Mouse (Mus musculus) G1E (cell line): ENCODE measurements around the gene Rdh16f2. TPM values are rescaled to one million over a fixed set of nuclear protein-coding genes. Genes with fewer than 3 reads are reported as not detected.
"Not testable (repeated sequence)": the region's sequence is repeated elsewhere in the genome, so short reads cannot be mapped to it uniquely, and the experiment has no call there.

Experiments used
- ATAC-seq: 2 replicates; pipeline ENCODE4 v1.8.0; 2016; ENCODE audit warnings: mild to moderate bottlenecking; ENCODE audit not compliant: insufficient number of reproducible peaks, poor library complexity, low FRiP score, severe bottlenecking; ENCODE audit errors: extremely low read depth
- DNase-seq: peaks from one replicate; pipeline ENCODE4 v3.0.0; 2012; ENCODE audit warnings: low spot score
- H3K27me3 ChIP-seq: 2 replicates; pipeline ENCODE4 v1.6.1; 2012; ENCODE audit warnings: mild to moderate bottlenecking, low read length, inconsistent platforms; ENCODE audit not compliant: insufficient read depth
- H3K36me3 ChIP-seq: replicated peaks from 2 replicates; pipeline ENCODE3; 2012; ENCODE audit warnings: mild to moderate bottlenecking, inconsistent platforms
- H3K4me1 ChIP-seq: 2 replicates; pipeline ENCODE4 v1.6.1; 2012; ENCODE audit warnings: low read depth, low read length, inconsistent platforms, mixed read lengths; ENCODE audit not compliant: insufficient read depth
- H3K4me3 ChIP-seq: 2 replicates; pipeline ENCODE4 v1.5.1; 2012; ENCODE audit warnings: low read depth, mild to moderate bottlenecking, inconsistent platforms, low read length, moderate library complexity, mixed read lengths
- H3K9me3 ChIP-seq: replicated peaks from 2 replicates; pipeline ENCODE4 v1.6.1; 2012; ENCODE audit warnings: inconsistent platforms
- CTCF ChIP-seq: IDR thresholded peaks from 2 replicates; pipeline ENCODE4 v1.5.1; 2012; ENCODE audit warnings: low read depth, low read length, inconsistent platforms, mixed read lengths
- GATA1 ChIP-seq: IDR thresholded peaks from 2 replicates; pipeline ENCODE4 v1.6.1; 2012; ENCODE audit warnings: borderline replicate concordance, low read length, inconsistent platforms, mixed read lengths
- GATA2 ChIP-seq: IDR thresholded peaks from 2 replicates; pipeline ENCODE4 v1.6.1; 2012; ENCODE audit warnings: low read depth, low read length, inconsistent platforms, borderline replicate concordance
- POLR2AphosphoS5 ChIP-seq: IDR thresholded peaks from 2 replicates; pipeline ENCODE4 v1.6.1; 2012; ENCODE audit warnings: low read depth, low read length, inconsistent platforms; ENCODE audit not compliant: insufficient replicate concordance
- TAL1 ChIP-seq: conservative IDR thresholded peaks from 2 replicates; pipeline ENCODE4 v1.6.1; 2012; ENCODE audit warnings: low read depth, low read length, inconsistent platforms, mixed read lengths
- polyA plus RNA-seq: library from polyadenylated mRNA; stranded (reverse); fragments of >175 nt; gene quantifications from 2 replicates; pipeline ENCODE4 v1.2.3, GENCODE M21; 2012
- total RNA-seq, 2 experiments: library from RNA; stranded (forward) in 1 of 2; stranded (reverse) in 1 of 2; fragments of 200-1000 nt in 1 of 2; fragments of >200 nt in 1 of 2; fragmentation: Nextera tagmentation in 1 of 2; gene quantifications; 2 replicates each; pipeline ENCODE4 v1.2.3; 2014 to 2017

Gene Rdh16f2
- total RNA-seq (2014; fragmentation: Nextera tagmentation) (0.97 TPM in 1 of 2 replicates, not detected in the other), total RNA-seq (2017) (0.23 and 0.87 TPM in 2 replicates), polyA plus RNA-seq (0.07 TPM in 1 of 2 replicates, not detected in the other)

DNA sequence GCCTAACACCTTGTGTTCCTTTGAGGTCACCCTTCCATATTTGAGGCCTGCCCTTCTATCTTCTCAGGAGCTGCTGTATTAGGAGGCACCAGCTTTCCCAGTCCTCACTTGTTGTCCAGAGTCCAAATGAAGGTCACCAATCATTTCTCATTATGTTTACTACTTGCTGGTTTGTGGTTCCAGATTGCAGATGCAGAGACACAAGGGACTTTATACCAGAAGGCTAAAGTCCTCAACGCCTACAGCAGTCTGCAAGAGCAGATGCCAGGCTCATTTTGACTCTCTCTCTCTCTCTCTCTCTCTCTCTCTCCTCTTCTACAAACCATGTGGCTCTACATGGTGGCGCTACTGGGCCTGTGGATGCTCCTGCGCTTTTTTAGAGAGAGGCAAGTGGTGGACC, at the start of gene Rdh16f2:
Gene Rdh16f2 (plus strand): TSS at position 243 of the 400 bp plus-strand sequence.
- DNase-seq, result no peak
- Histone ChIP-seq H3K4me1 (no peaks in the 10 kb centered on the region; the same call in 1 of the 2 replicates), H3K4me3 (no peak within 1 kb of the TSS), H3K36me3 (no peaks in the 10 kb centered on the region), H3K27me3 (peaks cover 5% of the 10 kb centered on the region), H3K9me3 (no peaks in the 10 kb centered on the region)
- TF ChIP-seq POLR2AphosphoS5 (no peak), TAL1 (no peak), GATA2 (no peak), GATA1 (no peak), CTCF (no peak)
- no peak for ATAC-seq

DNA sequence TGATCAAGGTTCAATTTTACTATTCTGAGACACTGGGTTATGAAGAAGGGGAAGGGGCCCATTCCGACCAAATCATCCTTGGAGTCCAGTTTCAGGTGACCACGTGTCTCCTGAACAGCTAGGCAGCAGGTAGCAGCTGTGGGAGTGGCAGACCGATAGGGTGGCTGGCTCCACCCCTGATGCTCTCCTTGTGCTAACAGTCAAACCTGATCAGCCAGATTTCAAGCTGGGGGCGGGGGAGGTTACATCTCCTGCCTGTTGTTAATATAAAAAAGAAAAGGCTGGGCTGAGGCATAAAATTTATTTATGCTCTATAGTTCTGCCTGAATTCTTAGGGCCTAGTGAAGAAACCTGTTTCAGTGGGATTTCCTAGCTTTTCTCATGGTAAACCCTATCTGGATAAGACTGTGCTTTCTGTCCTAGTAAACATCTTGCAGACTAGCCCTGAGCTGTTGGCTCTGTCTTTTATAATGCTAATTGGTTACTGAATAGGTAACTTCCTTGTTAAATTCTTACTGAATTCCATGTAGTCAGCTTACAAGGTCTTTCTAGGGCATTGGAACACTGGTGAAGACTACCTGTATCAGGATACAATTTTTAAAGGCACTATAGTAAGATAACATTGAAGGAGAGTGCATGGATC, 48.9 kb upstream of the Rdh16f2 start:
- not testable (repeated sequence) for DNase-seq, ATAC-seq, H3K4me3 ChIP-seq, H3K36me3 ChIP-seq, H3K9me3 ChIP-seq, H3K4me1 ChIP-seq
- H3K27me3 ChIP-seq, result peaks cover 10% of the 10 kb centered on the region

- H3K36me3 ChIP-seq, ATAC-seq, H3K9me3 ChIP-seq, H3K4me3 ChIP-seq, H3K4me1 ChIP-seq, DNase-seq: not testable (repeated sequence)
- peaks cover 12% of the 10 kb centered on the region for H3K27me3 ChIP-seq
These were observed 44.5 kb upstream of the Rdh16f2 start for GRCm38 (mm10) chr10:127821806-127822205.

- peak; percentile 40; the same call in 1 of the 2 replicates for ATAC-seq
- DNase-seq, result no peak
- TF ChIP-seq POLR2AphosphoS5, result no peak
- no peak for TF ChIP-seq GATA2
- TF ChIP-seq TAL1, result no peak
- no peak for TF ChIP-seq CTCF
- TF ChIP-seq GATA1, result no peak
- H3K9me3 ChIP-seq, result no peaks in the 10 kb centered on the region
- H3K36me3 ChIP-seq, result no peaks in the 10 kb centered on the region
- H3K4me1 ChIP-seq, result peaks cover 2% of the 10 kb centered on the region; the same call in 1 of the 2 replicates
- H3K27me3 ChIP-seq, result peaks cover 8% of the 10 kb centered on the region; the same call in 1 of the 2 replicates
- no peak overlapping the region for H3K4me3 ChIP-seq
These were observed 40.9 kb upstream of the Rdh16f2 start for GRCm38 (mm10) chr10:127825386-127825785.

DNA sequence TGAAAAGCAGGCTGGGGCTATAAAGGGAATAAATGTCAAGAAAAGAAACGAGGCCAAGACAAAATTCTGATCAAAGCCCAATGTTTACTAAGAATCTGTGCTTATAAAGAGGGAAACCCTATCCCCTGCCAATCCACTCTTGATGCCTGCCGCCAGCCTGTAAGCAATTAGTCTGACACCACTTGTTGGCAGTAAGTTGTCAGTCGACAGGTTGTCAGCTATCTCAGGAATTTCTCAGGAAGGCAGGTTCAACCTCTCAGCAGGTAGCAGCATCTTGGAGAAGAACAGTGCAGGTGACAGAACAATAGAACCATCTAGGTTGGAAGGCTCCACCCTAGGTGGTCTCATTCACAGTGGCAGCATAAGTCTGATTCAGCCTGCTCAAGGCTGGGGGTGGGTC, 37.2 kb upstream of the Rdh16f2 start:
- no peak for DNase-seq
- Histone ChIP-seq H3K9me3 (no peaks in the 10 kb centered on the region), H3K27me3 (peaks cover 3% of the 10 kb centered on the region; the same call in 1 of the 2 replicates), H3K4me1 (peaks cover 2% of the 10 kb centered on the region; the same call in 1 of the 2 replicates), H3K4me3 (no peak overlapping the region), H3K36me3 (no peaks in the 10 kb centered on the region)
- no peak for ATAC-seq
- TF ChIP-seq POLR2AphosphoS5, result no peak
- no peak for TF ChIP-seq GATA1
- TF ChIP-seq GATA2, result no peak
- no peak for TF ChIP-seq CTCF
- TF ChIP-seq TAL1, result no peak

GRCm38 (mm10) chr10:127834186-127834585, 32.1 kb upstream of the Rdh16f2 start:
- not testable (repeated sequence) for H3K36me3 ChIP-seq, ATAC-seq, DNase-seq, H3K27me3 ChIP-seq, H3K4me3 ChIP-seq, H3K4me1 ChIP-seq
- peaks cover 18% of the 10 kb centered on the region for H3K9me3 ChIP-seq

DNA sequence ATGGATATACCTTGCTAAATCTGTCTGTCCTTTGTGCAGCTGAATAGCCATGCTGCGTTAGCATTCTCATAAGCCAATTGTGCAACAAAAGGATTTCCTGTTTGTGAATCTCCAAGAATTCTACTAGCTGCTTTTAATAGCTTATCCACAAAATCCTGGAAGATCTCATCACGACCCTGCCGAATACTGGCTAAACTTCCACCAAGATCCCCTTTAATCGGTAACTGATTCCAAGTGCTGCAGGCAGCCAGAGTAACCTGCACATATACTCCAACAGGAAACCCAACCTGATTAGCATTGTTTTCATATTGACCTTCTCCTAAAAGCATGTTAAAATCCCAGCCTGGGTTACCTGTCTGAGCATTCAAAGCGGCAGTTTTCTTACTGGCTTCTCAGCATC, 31.0 kb upstream of the Rdh16f2 start:
- Histone ChIP-seq H3K4me1 (no peaks in the 10 kb centered on the region), H3K27me3 (no peaks in the 10 kb centered on the region), H3K4me3 (no peak overlapping the region), H3K36me3 (no peaks in the 10 kb centered on the region), H3K9me3 (peaks cover 18% of the 10 kb centered on the region)
- no peak for TF ChIP-seq CTCF
- no peak for TF ChIP-seq GATA1
- no peak for TF ChIP-seq GATA2
- ATAC-seq (no peak), DNase-seq (no peak)

GRCm38 (mm10) chr10:127837793-127838192, 28.5 kb upstream of the Rdh16f2 start:
- H3K4me1 ChIP-seq, H3K36me3 ChIP-seq, ATAC-seq, DNase-seq, H3K4me3 ChIP-seq, H3K27me3 ChIP-seq: not testable (repeated sequence)
- peaks cover 23% of the 10 kb centered on the region for H3K9me3 ChIP-seq
